Mouse (Mus musculus) brain, adult 2 months (tissue): Measurements from ENCODE around the gene Gdnf.

Source experiments
- DNase-seq: peaks from one replicate; pipeline ENCODE4 v3.0.0; 2011; ENCODE audit warnings: low read depth, low spot score

Gene Gdnf

DNA sequence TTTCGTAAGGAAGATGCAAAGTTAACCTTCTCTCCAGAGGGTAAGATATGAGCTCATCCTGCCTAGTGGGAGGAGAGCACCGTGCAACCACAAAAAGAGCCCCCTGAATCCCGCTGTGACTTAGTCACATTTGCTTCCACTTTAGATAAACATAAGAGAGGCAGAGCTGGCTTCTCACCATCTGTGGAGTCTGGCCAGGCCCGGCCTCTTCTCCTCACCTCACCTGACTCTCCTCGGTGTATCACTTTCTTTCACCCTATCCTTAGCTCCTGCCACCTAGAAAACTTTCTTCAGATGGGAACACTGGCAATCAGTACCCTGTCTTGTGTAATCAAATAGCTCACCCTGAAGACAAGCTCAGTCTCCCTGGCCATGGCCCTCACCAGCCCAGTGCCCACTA lies 48.2 kb downstream of the Gdnf start:
- no peak for DNase-seq

DNA sequence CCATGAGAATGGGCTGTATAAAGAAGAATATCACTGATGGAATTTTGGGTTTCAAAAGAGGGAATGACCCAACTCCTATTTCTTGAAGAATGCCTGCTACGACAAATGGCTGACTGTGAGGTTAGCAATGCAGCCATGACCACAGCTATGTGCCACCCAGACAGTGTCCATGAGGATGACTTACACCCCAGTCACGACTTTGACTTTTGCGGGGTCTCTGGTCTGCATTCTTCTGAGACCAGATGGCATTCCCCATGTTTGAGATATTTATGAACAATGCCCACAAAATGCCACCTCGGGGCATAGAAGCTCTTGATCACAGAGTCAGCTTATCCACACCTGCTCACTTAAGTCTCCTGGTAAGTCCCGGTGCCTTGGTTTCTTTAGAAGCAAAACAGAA lies 52.2 kb downstream of the Gdnf start:
- no peak for DNase-seq

DNA sequence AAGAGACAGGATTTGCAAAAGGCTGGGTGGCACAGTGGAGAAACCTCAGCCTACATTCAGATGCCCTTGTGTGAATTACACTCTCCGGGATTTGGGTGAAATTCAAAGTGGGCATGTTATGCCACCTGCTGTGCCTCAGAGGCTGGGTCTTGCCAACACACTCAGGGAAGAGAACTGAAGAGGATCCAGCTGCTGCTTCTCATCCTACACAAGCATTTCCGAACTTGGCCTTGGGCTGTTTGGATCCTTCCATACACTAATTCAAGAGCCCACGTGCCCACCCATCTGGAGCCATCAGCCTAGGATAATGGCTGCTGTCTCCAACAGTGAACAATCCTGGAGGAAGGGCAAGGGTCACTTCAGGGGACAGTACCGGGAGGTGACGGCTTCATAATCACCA lies 52.7 kb downstream of the Gdnf start:
- DNase-seq: peak; percentile 62

DNA sequence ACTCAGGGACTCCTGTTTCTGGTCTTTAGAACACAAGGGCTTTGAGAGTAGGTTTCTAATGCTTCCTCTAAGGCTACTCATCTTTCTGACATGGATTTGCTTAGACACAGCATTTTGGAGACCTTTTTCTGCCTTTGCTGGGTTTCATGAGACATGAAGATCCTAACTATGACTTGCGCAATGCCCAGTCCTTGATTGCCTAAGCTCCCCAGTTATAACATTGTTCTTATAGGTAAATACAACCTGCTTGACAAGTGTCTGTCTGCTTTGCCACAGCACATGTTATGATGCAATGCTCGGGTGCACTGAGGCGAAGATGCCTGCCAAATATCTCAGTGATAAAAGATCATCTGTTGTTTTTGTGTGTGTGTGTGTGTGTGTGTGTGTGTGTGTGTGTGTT lies 54.7 kb downstream of the Gdnf start:
- no peak for DNase-seq

DNA sequence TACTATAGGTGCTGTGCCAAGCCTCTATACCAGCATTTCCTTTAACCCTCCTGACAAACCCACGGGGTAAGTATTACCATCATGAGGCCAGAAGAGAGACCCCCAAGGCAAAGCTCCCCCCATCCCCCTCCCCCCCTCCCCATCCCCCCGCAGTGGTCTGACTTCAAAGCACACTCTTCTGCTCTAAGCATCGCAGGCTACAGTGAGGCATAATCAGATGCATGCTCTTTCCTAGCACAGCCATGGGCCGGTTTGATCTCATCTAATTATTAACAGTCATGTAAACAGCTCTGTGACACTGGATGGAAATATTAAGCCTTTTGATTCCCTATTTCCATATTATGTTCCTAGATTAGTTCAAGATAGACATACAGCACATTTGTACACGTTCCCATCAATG lies 61.8 kb downstream of the Gdnf start:
- no peak for DNase-seq

DNA sequence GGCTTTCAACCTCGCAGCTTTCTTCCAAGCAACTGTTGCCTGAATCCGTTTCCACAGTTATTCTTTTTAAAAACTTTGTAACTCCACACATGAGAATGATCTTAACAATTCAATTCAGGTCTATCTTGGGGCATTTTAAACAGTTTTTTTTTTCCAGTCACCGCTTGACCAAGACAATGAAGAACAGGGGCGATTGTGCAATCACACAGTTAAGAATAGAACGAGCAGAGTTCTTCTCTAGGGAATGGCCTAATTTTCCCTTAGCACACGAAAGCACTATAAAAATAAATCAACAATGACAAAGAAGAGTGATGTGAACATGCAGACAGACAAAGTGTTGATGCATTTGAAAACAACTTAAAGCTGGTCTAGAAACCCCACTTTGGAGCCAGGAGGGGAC lies 65.2 kb downstream of the Gdnf start:
- DNase-seq: no peak

DNA sequence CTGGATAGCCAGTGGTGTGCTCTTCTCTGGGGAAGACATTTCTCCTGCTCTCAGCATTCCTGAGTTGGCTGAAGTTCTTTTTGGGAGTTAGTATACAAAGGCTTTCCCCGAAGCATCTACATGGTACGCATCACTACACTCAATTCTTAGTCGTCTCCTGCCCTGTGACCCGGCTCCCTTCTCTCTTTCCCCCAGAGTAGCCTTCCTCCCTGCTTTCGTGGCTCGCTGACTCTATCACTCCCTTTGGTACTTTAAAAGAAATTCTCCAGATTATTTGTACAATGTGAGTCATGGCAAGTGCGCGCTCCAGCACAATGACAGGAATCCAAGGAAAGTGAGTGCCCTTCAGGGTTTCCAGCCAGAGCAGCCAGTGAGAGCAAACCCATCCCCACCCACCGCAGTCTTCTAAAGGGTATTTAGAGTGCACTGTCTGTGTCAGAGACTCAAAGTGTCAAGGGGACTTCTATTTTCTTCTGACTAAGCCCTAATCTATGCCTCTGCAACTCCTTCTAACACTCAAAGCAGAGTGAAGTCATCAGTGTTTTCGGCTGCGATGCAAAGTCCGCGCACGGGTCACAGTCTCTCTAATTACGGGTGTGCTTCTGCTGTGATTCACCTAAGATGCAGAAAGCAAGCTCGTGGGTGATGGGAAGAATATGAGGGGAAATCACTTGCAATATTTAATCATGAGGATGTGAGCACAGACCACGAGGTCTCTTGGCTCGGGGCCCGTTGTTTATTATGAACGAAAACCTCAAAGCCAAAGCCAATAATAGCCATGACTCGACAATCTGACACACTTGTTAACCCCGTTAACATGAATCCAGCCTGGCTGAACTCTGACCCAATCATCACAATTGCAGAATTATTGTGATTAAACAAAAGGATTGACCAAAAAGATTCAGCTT lies 67.2 kb downstream of the Gdnf start:
- DNase-seq: peak; percentile 45

DNA sequence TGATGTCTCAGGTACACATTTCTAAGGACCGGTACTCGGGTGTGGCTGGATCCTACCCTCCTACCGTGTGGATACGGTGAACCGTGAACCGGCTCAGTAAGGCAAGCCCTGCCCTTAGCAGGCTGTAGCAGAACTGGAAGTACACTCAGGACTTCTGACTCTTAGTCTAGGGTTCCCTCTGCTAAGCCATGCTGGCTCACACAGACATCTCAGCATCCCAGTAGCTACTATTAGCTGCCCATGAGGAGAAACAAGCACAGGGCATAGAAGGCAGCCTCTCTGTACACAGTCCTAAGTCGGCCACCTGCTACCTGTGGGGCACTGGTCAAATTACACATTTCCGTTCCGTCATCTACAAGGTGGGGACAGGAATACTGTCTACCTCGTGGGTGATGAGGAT lies 68.2 kb downstream of the Gdnf start:
- no peak for DNase-seq

DNA sequence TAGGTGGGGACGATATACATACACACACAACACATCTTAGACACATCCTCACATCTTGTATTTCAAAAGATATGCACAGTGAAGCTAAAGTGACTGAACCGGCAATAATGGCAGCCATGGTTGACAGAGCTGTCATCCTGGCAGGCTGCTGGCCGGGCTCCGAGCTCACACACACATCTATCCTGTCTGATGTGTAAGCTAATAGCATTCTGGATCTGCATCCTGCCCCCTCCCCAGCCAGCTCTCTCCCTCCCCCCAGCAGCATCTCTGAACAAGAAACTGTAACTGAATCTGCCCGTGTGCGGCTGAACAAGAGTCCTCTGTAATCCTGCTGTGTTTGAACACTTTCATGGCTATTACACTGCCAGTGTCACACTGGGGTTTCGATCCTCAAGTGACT lies 69.3 kb downstream of the Gdnf start:
- DNase-seq: no peak

DNA sequence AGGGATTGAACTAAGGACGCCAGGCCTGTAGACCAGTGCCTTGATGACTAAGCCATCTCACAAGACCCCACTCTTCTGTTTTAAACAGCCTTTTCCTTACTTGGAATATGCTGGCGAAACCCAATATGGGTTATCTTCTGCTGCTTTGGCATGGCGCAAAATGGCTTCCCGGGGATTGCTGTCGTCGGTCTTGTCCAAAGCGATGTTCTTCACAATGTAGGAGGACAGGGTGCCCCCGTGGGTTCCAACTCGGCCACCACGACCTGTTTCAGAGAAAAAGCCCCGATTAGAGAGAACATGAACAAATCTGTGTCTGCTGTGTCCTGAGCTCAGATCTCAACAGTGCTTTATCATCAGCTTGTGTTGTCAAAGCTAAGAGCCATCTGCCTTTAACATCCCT lies 73.5 kb downstream of the Gdnf start:
- DNase-seq: no peak

DNA sequence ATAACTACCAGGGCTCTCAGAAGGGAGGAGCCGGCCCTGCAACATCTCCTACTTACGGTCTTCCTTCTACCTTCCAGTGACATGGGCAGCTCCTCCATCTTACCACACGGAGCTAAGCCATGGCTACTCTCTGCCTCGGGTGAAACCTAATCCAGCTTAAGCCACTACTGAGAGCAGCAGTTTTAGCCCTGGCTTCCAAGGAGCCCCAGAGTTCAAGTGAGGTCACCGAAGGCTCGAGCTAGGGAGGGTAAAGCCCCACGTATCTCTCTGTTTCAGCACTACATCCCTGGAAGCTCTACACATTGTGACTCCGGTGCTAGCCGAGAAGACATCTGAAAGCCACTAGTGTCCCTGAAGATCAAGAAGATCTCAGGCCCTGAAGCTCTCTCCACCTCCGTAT lies 74.5 kb downstream of the Gdnf start:
- no peak for DNase-seq

DNA sequence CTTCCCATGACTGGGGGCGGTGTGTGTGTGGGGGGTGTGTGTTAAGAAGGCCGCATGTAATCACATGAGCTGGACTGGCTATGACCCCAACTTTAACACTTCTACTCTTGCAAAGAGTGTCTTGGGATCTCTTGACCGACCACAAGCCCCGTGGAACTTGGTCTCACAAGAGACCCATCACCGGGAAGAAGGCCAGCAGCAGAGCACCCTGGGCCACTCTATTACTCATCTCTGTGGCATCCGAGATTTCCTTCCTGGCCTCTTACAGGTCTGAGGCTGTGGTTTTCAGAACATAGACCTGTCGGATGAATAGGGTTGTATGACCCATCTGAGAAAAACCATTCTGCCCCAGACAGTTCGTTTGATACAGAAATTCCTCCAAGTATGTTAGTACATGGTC lies 75.9 kb downstream of the Gdnf start:
- DNase-seq: no peak
